Comparison of ENCODE assay signal across 9 mouse cellular contexts in the genomic region with DNA sequence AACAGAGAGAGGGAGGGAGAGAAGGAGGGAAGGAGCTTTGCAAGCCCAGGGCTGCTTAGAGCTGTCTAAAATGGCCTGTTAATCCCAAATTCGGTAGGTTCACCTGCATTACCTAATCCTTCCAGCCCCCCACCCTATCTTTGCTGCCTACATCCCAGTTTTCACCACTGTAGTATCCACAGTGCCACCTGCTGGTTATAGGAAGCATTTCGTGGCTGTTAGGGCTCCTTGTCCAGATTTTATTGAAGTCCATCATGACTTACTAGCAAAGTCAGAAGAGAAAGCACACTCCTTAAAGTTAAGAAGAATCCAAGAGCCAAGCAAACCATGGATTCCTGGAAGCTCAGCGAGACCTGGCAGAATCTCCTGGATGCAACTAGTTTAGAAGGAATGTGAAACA.
DNase-seq lines count a peak whose midpoint lies in the region; ATAC-seq and TF ChIP-seq lines count a peak whose summit lies in the region.
"Had no signal": no experiment of that assay in that cellular context is flagged by ENCODE, and none has a peak within 500 bp of the region (broad histone marks: within the 10 kb centered on the region; RNA-seq: fewer than 3 reads in every experiment).

No protein-coding gene starts in this region.

- H3K4me3 ChIP-seq in embryonic facial prominence, embryonic 14.5 days (ENCODE audit: low read depth, low read length), result no peak overlapping the region
- no peak overlapping the region for H3K4me3 ChIP-seq in kidney, adult 2 months (ENCODE audit: insufficient read depth, low read depth, low read length)
- no peak overlapping the region for H3K4me3 ChIP-seq in limb, embryonic 11.5 days (ENCODE audit: low read depth, low read length)
- H3K4me3 ChIP-seq: heart, embryonic 13.5 days had no signal

- H3K27ac ChIP-seq in embryonic facial prominence, embryonic 14.5 days (replicated peaks; ENCODE audit: low read depth, low read length), result no peak overlapping the region
- no peak overlapping the region for H3K27ac ChIP-seq in kidney, adult 2 months (ENCODE audit: insufficient read depth, low read depth, low read length)
- no peak overlapping the region for H3K27ac ChIP-seq in limb, embryonic 11.5 days (replicated peaks; ENCODE audit: low read depth, low read length)
- H3K27ac ChIP-seq: heart, embryonic 13.5 days had no signal

- H3K9ac ChIP-seq in embryonic facial prominence, embryonic 14.5 days (ENCODE audit: low read depth, low read length), result no peak overlapping the region
- no peak overlapping the region for H3K9ac ChIP-seq in limb, embryonic 11.5 days (ENCODE audit: low read length)
- H3K9ac ChIP-seq: heart, embryonic 13.5 days had no signal

- no peak overlapping the region for H3K4me2 ChIP-seq in embryonic facial prominence, embryonic 14.5 days (ENCODE audit: low read depth, low read length)
- no peak overlapping the region for H3K4me2 ChIP-seq in limb, embryonic 11.5 days (ENCODE audit: low read depth, severe bottlenecking)
- H3K4me2 ChIP-seq: heart, embryonic 13.5 days had no signal

- 23% methylated on average over 2 of the region's 3 CpGs for WGBS in embryonic facial prominence, embryonic 14.5 days
- 20% methylated on average over 3 of the region's 3 CpGs for WGBS in kidney, adult 2 months
- 19% methylated on average over 3 of the region's 3 CpGs for WGBS in limb, embryonic 11.5 days

- H3K4me1 ChIP-seq in embryonic facial prominence, embryonic 14.5 days (ENCODE audit: control insufficient read depth, insufficient read depth, low read length), result peaks cover 11% of the 10 kb centered on the region; the same call in 1 of the 2 replicates
- no peaks in the 10 kb centered on the region for H3K4me1 ChIP-seq in kidney, adult 2 months (ENCODE audit: control insufficient read depth, insufficient read depth, low read length)
- H3K4me1 ChIP-seq in limb, embryonic 11.5 days (ENCODE audit: control insufficient read depth, insufficient read depth, low read length), result peaks cover 4% of the 10 kb centered on the region; the same call in 1 of the 2 replicates

- peak; percentile 64 for TF ChIP-seq CTCF in kidney, adult 2 months (conservative IDR thresholded peaks at IDR 0.05; ENCODE audit: insufficient read depth, insufficient read length, low read depth, low read length)

- no peaks in the 10 kb centered on the region for H3K9me3 ChIP-seq in embryonic facial prominence, embryonic 14.5 days (ENCODE audit: control insufficient read depth, low read length)
- no peaks in the 10 kb centered on the region for H3K9me3 ChIP-seq in limb, embryonic 11.5 days (ENCODE audit: control insufficient read depth, low read length)
- H3K9me3 ChIP-seq: heart, embryonic 13.5 days had no signal

- ATAC-seq in CD4-positive, CD25-positive, alpha-beta regulatory T cell, adult 4 months, result no peak
- no peak for ATAC-seq in embryonic facial prominence, embryonic 14.5 days (ENCODE audit: low read depth)
- ATAC-seq in limb, embryonic 11.5 days (ENCODE audit: insufficient number of reproducible peaks, low FRiP score, low TSS enrichment, low read depth), result no peak

- H3K27me3 ChIP-seq in embryonic facial prominence, embryonic 14.5 days (replicated peaks; ENCODE audit: control insufficient read depth, insufficient read depth, low read length), result no peaks in the 10 kb centered on the region
- no peaks in the 10 kb centered on the region for H3K27me3 ChIP-seq in kidney, adult 2 months (replicated peaks; ENCODE audit: control insufficient read depth, insufficient read depth, low read length)
- no peaks in the 10 kb centered on the region for H3K27me3 ChIP-seq in limb, embryonic 11.5 days (ENCODE audit: control insufficient read depth, insufficient read depth, low read length)

- TF ChIP-seq POLR2A in kidney, adult 2 months (IDR thresholded peaks at IDR 0.05; ENCODE audit: low read depth, low read length), result no peak

- peak; percentile 5 for DNase-seq in CD4-positive, CD25-positive, alpha-beta regulatory T cell, adult 2 months (ENCODE audit: low read depth, low spot score)
- peak; percentile 33 for DNase-seq in thymus, postnatal 0 days (ENCODE audit: low spot score)
- no peak for DNase-seq in thymus, postnatal 36 days
- DNase-seq in embryonic facial prominence, embryonic 14.5 days (ENCODE audit: low spot score), result peak; percentile 67
- peak; percentile 61 for DNase-seq in kidney, adult 2 months
- peak; percentile 68 for DNase-seq in limb, embryonic 11.5 days (ENCODE audit: low spot score)
- peak; percentile 29 for DNase-seq in right cerebral cortex, adult 18-20 months

- no peaks in the 10 kb centered on the region for H3K36me3 ChIP-seq in embryonic facial prominence, embryonic 14.5 days (ENCODE audit: control insufficient read depth, insufficient read depth, low read length)
- H3K36me3 ChIP-seq in kidney, adult 2 months (ENCODE audit: control insufficient read depth, insufficient read depth, low read length), result no peaks in the 10 kb centered on the region
- no peaks in the 10 kb centered on the region for H3K36me3 ChIP-seq in limb, embryonic 11.5 days (ENCODE audit: control insufficient read depth, insufficient read depth, low read length)
- H3K36me3 ChIP-seq: heart, embryonic 13.5 days had no signal

Comparison
In these comparisons a context has a peak if more than half of its experiments do, and no peak if none do; other contexts are left out.
1. DNase-seq: peak in CD4-positive, CD25-positive, alpha-beta regulatory T cell, adult 2 months (single experiment), thymus, postnatal 0 days (single experiment), embryonic facial prominence, embryonic 14.5 days (single experiment), kidney, adult 2 months (single experiment), limb, embryonic 11.5 days (single experiment) and right cerebral cortex, adult 18-20 months (single experiment); none in thymus, postnatal 36 days (0 of 2).